Mouse (Mus musculus): Measurements from ENCODE around the gene Adcy7. TPM values are rescaled to one million over a fixed set of nuclear protein-coding genes. Genes with fewer than 3 reads are reported as not detected.

Gene Adcy7
- polyA plus RNA-seq, 1 experiment from 2014 or later, result 8.9 TPM

DNA sequence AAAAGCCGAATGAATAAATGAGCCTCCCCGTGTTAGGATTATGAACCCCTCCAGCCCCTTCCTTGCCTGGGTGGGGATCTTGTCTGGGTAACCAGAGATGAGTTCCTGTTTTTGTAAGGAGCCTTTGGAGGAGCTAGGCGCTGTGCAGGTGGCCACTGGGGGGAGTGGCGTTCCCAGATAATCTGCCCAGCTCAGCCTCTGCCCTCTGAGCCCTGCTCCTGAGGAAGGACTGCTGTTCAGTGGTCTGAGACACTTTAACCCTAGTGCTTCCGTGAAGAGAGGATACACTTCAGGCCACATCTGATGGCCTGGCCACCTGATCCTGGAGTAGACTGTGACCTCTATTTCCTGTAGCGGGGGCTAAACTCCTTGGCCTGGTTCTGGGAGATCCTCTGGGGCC lies 97.0 kb downstream of the Adcy7 start:
- no peak overlapping the region for H3K4me3 ChIP-seq (replicated peaks)
- 12% methylated on average over 6 of the region's 6 CpGs for WGBS
- no peak; the same call in 1 of the 2 replicates for ATAC-seq (ENCODE audit: insufficient number of reproducible peaks, low FRiP score, low TSS enrichment, low read depth)
- H3K36me3 ChIP-seq, result no peaks in the 10 kb centered on the region
- no peaks in the 10 kb centered on the region for H3K27me3 ChIP-seq
- no peak overlapping the region for H3K4me2 ChIP-seq (replicated peaks)
- no peaks in the 10 kb centered on the region for H3K9me3 ChIP-seq (replicated peaks)
- H3K27ac ChIP-seq (replicated peaks), result no peak overlapping the region
- peaks cover 11% of the 10 kb centered on the region; the same call in 1 of the 2 replicates for H3K4me1 ChIP-seq
- H3K9ac ChIP-seq, result no peak overlapping the region

DNA sequence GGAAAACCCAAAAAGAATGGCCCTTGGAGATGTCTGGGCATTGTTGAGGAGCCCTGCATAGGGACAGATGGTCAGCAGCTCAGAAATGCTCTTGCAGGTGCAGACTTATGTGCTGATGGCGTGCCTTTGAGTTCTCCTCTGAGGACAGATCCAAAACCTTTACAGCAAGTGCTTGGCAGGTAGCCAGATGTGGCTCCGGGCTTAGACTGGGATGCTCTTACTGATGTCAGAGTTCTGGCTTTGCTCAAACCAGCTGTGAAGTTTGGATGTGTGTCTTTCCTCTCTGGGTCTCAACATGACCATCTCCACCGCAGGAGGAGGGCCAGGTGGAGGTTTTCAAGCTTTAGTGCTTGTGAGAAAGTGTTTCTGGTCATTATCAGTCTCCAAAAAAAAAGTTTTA lies 97.6 kb downstream of the Adcy7 start:
- no peaks in the 10 kb centered on the region for H3K36me3 ChIP-seq
- peaks cover 11% of the 10 kb centered on the region; the same call in 1 of the 2 replicates for H3K4me1 ChIP-seq
- no peak overlapping the region for H3K4me3 ChIP-seq (replicated peaks)
- no peak overlapping the region for H3K4me2 ChIP-seq (replicated peaks)
- H3K9me3 ChIP-seq (replicated peaks), result no peaks in the 10 kb centered on the region
- 41% methylated on average over 3 of the region's 3 CpGs for WGBS
- no peak overlapping the region for H3K27ac ChIP-seq (replicated peaks)
- H3K27me3 ChIP-seq, result no peaks in the 10 kb centered on the region
- no peak overlapping the region for H3K9ac ChIP-seq
- no peak for ATAC-seq (ENCODE audit: insufficient number of reproducible peaks, low FRiP score, low TSS enrichment, low read depth)

DNA sequence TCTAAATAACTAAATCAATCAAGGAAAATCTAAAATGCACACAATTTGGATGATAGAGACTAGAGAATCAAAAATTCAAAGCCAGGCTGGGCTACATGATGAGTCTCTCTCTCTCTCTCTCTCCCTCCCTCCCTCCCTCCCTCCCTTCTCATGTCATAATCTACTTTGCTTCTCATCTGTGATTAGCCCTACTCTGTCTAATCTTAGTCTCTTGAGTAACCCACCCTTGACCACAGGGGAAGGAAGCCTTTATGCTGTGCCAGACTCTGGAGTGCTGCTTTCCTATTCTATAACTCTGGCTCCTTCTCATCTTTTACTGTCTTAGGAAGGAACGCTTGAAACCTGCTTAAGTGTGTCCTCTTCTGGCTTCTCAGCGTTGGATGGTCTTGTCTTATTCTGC lies 99.3 kb downstream of the Adcy7 start:
- no peaks in the 10 kb centered on the region for H3K27me3 ChIP-seq
- WGBS, result 85% methylated on average over 2 of the region's 2 CpGs
- no peak overlapping the region for H3K9ac ChIP-seq
- no peak overlapping the region for H3K27ac ChIP-seq (replicated peaks)
- no peaks in the 10 kb centered on the region for H3K36me3 ChIP-seq
- no peak for ATAC-seq (ENCODE audit: insufficient number of reproducible peaks, low FRiP score, low TSS enrichment, low read depth)
- H3K4me2 ChIP-seq (replicated peaks), result no peak overlapping the region
- H3K4me1 ChIP-seq, result peaks cover 23% of the 10 kb centered on the region
- no peak overlapping the region for H3K4me3 ChIP-seq (replicated peaks)
- H3K9me3 ChIP-seq (replicated peaks), result no peaks in the 10 kb centered on the region

DNA sequence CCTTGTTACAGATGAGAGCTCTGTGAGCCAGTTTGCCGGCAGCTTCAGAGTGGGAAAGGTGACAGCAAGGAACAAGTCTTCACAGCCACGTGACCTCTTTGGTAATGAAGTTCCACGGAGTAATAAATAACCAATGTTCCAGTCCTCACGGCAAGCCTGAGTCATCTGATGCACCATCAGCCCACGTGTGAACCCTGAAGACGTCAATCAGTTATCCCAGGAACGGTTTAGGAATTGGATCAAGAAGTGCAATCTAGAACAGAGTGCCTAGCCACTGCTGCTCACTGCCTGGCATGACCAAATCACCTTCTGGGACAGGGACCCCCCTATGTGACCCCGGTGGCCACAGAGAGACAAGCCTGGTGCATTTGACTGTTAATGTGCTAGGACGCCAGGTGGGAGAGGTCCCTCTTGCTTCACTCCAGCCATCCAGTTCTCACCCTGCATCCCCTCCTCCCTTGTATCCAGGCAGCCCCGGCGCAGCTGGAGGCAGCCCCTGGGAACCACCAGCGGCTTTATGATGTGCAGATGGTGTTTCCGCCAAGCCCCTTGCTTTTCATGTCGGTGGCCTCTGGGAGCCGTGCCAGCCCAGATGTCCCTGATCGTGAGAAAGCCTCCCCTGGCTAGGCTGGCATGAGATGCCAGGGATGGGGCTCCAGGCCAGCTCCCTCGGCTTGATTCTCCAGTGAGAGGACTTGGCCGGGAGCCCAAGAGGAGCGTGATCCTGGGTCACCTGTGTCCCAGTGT lies 104.8 kb downstream of the Adcy7 start:
- Histone ChIP-seq H3K36me3 (no peaks in the 10 kb centered on the region), H3K4me3 (replicated peaks) (no peak overlapping the region), H3K27me3 (no peaks in the 10 kb centered on the region), H3K9me3 (replicated peaks) (no peaks in the 10 kb centered on the region), H3K9ac (no peak overlapping the region), H3K4me2 (replicated peaks) (0 out of 2 replicates have a peak overlapping the region, but pooled peaks have one; percentile 17), H3K27ac (replicated peaks) (peak overlapping the region; percentile 65), H3K4me1 (peaks cover 31% of the 10 kb centered on the region)
- whole genome bisulfite sequencing, result 28% methylated on average over 19 of the region's 19 CpGs
- peak; percentile 81 for ATAC-seq (ENCODE audit: insufficient number of reproducible peaks, low FRiP score, low TSS enrichment, low read depth)

Other genes with a start within 250 kb of the Adcy7 start
- 55.5 and 62.8 TPM in 2 replicates for gene Cnep1r1, start 153.6 kb upstream of the Adcy7 start, polyA plus RNA-seq (2015; fragmentation: Nextera tagmentation; extraction: Ambion mirVana)
- 47.1 and 50.5 TPM in 2 replicates for gene Heatr3, start 134.5 kb upstream of the Adcy7 start, polyA plus RNA-seq (2015; fragmentation: Nextera tagmentation; extraction: Ambion mirVana)
- 8.6 and 8.9 TPM in 2 replicates for gene Tent4b, start 73.2 kb upstream of the Adcy7 start, polyA plus RNA-seq (2015; fragmentation: Nextera tagmentation; extraction: Ambion mirVana)
- 70.3 and 72.8 TPM in 2 replicates for gene Brd7, start 89.8 kb downstream of the Adcy7 start, polyA plus RNA-seq (2015; fragmentation: Nextera tagmentation; extraction: Ambion mirVana)
- gene Nkd1, start 249.0 kb downstream of the Adcy7 start, polyA plus RNA-seq (2015; fragmentation: Nextera tagmentation; extraction: Ambion mirVana), result 92.6 and 92.9 TPM in 2 replicates

All from embryonic facial prominence, embryonic 15.5 days (tissue).